Mouse (Mus musculus) lung, postnatal 0 days (tissue): ENCODE measurements around the gene Mctp2. TPM values are rescaled to one million over a fixed set of nuclear protein-coding genes. Genes with fewer than 3 reads are reported as not detected.

Experiments used
- ATAC-seq: fragments of 200-750 bp; cut with Nextera tagmentation; 2 replicates; pipeline ENCODE4 v1.8.0; 2017; ENCODE audit warnings: moderate library complexity
- DNase-seq: peaks from one replicate; pipeline ENCODE4 v3.0.0-alpha.2; 2016; ENCODE audit warnings: low spot score
- H3K27ac ChIP-seq: fragments of 300-500 bp; sonication (generic); 2 replicates; pipeline ENCODE4 v1.5.1; 2014; ENCODE audit warnings: antibody characterized with exemption, mild to moderate bottlenecking, low read length, mixed read lengths
- H3K27me3 ChIP-seq: fragments of 300-500 bp; sonication (generic); replicated peaks from 2 replicates; pipeline ENCODE4 v1.6.1; 2014; ENCODE audit warnings: low read length, mixed read lengths; ENCODE audit not compliant: insufficient read depth
- H3K36me3 ChIP-seq: fragments of 300-500 bp; sonication (generic); 2 replicates; pipeline ENCODE4 v1.6.1; 2014; ENCODE audit warnings: low read length, mixed read lengths; ENCODE audit not compliant: insufficient read depth
- H3K4me1 ChIP-seq: fragments of 300-500 bp; sonication (generic); 2 replicates; pipeline ENCODE4 v1.6.1; 2014; ENCODE audit warnings: antibody characterized with exemption, low read depth, low read length, mixed read lengths; ENCODE audit not compliant: insufficient read depth
- H3K4me2 ChIP-seq: fragments of 300-500 bp; sonication (generic); replicated peaks from 2 replicates; pipeline ENCODE4 v1.6.1; 2014; ENCODE audit warnings: low read depth, mild to moderate bottlenecking, low read length, moderate library complexity, mixed read lengths
- H3K4me3 ChIP-seq: fragments of 300-500 bp; sonication (generic); 2 replicates; pipeline ENCODE4 v1.5.1; 2014; ENCODE audit warnings: low read depth, low read length
- H3K9ac ChIP-seq: fragments of 300-500 bp; sonication (generic); replicated peaks from 2 replicates; pipeline ENCODE4 v1.6.1; 2014; ENCODE audit warnings: low read depth, mild to moderate bottlenecking
- H3K9me3 ChIP-seq: fragments of 300-500 bp; sonication (generic); 2 replicates; pipeline ENCODE4 v1.6.1; 2016; ENCODE audit warnings: low read length, mixed read lengths
- CTCF ChIP-seq: IDR thresholded peaks from 2 replicates; pipeline ENCODE4 v1.5.1; 2016; ENCODE audit warnings: antibody characterized with exemption, mild to moderate bottlenecking
- EP300 ChIP-seq: IDR thresholded peaks from 2 replicates; pipeline ENCODE4 v1.6.1; 2016; ENCODE audit warnings: antibody characterized with exemption, mild to moderate bottlenecking, control low read depth
- WGBS: fragments of 180-500 bp; shearing (Covaris S2); extraction: QIAGEN DNeasy Blood & Tissue Kit; methylation state at CpG from one replicate; pipeline ENCODE4 v1.1.7; 2014; 5-methylcytosine and 5-hydroxymethylcytosine counted together
- polyA plus RNA-seq: library from polyadenylated mRNA; unstranded; fragments of >200 nt; fragmentation: Nextera tagmentation; extraction: Ambion mirVana; gene quantifications from 2 replicates; pipeline ENCODE4 v1.2.1, GENCODE M21; 2015

Gene Mctp2
- polyA plus RNA-seq, 1 experiment from 2014 or later: 3.2 TPM

- 55% methylated on average over 5 of the region's 5 CpGs for WGBS
- no peak for DNase-seq
- TF ChIP-seq CTCF (no peak), EP300 (no peak)
Observed at GRCm38 (mm10) chr7:72210201-72210600, 96.2 kb downstream of the Mctp2 start.

GRCm38 (mm10) chr7:72209296-72209695, 97.1 kb downstream of the Mctp2 start:
- Histone ChIP-seq H3K27ac (no peak overlapping the region), H3K27me3 (no peaks in the 10 kb centered on the region), H3K36me3 (no peaks in the 10 kb centered on the region), H3K4me3 (no peak overlapping the region), H3K9ac (no peak overlapping the region), H3K4me1 (no peaks in the 10 kb centered on the region), H3K4me2 (no peak overlapping the region), H3K9me3 (no peaks in the 10 kb centered on the region)
- DNase-seq (no peak), ATAC-seq (no peak)
- WGBS: 73% methylated on average over 5 of the region's 5 CpGs
- no peak for TF ChIP-seq EP300
- no peak for TF ChIP-seq CTCF

More at GRCm38 (mm10) chr7:72210201-72210600, 96.2 kb downstream of the Mctp2 start:
- Histone ChIP-seq H3K4me1 (no peaks in the 10 kb centered on the region), H3K36me3 (no peaks in the 10 kb centered on the region), H3K27ac (no peak overlapping the region), H3K27me3 (no peaks in the 10 kb centered on the region), H3K9me3 (no peaks in the 10 kb centered on the region), H3K4me3 (no peak overlapping the region), H3K4me2 (no peak overlapping the region), H3K9ac (no peak overlapping the region)
- no peak for ATAC-seq

GRCm38 (mm10) chr7:72206841-72207240, 99.6 kb downstream of the Mctp2 start:
- Histone ChIP-seq H3K27me3 (no peaks in the 10 kb centered on the region), H3K27ac (no peak overlapping the region), H3K9ac (no peak overlapping the region), H3K36me3 (no peaks in the 10 kb centered on the region), H3K9me3 (no peaks in the 10 kb centered on the region), H3K4me2 (no peak overlapping the region), H3K4me1 (no peaks in the 10 kb centered on the region), H3K4me3 (no peak overlapping the region)
- TF ChIP-seq EP300 (no peak), CTCF (no peak)
- DNase-seq (no peak), ATAC-seq (no peak)
- WGBS: 46% methylated on average over 6 of the region's 6 CpGs

GRCm38 (mm10) chr7:72195709-72196108, 110.7 kb downstream of the Mctp2 start:
- no peak overlapping the region for H3K9ac ChIP-seq
- H3K4me3 ChIP-seq: no peak overlapping the region
- no peaks in the 10 kb centered on the region for H3K4me1 ChIP-seq
- no peaks in the 10 kb centered on the region for H3K36me3 ChIP-seq
- no peak for ATAC-seq
- TF ChIP-seq CTCF (no peak), EP300 (no peak)
- H3K27me3 ChIP-seq: no peaks in the 10 kb centered on the region
- no peaks in the 10 kb centered on the region for H3K9me3 ChIP-seq
- no peak overlapping the region for H3K27ac ChIP-seq
- H3K4me2 ChIP-seq: no peak overlapping the region
- DNase-seq: no peak
- WGBS: 89% methylated on average over 1 of the region's 1 CpGs

GRCm38 (mm10) chr7:72193304-72193703, 113.1 kb downstream of the Mctp2 start:
- H3K4me3 ChIP-seq: no peak overlapping the region
- H3K9me3 ChIP-seq: no peaks in the 10 kb centered on the region
- DNase-seq (peak; percentile 40), ATAC-seq (no peak)
- no peak overlapping the region for H3K4me2 ChIP-seq
- no peaks in the 10 kb centered on the region for H3K4me1 ChIP-seq
- TF ChIP-seq CTCF (peak; percentile 64), EP300 (no peak)
- no peak overlapping the region for H3K9ac ChIP-seq
- 66% methylated on average over 1 of the region's 1 CpGs for WGBS
- no peak overlapping the region for H3K27ac ChIP-seq
- H3K36me3 ChIP-seq: no peaks in the 10 kb centered on the region
- no peaks in the 10 kb centered on the region for H3K27me3 ChIP-seq

GRCm38 (mm10) chr7:72181651-72182050, 124.8 kb downstream of the Mctp2 start:
- no peak for DNase-seq
- no peak overlapping the region for H3K4me2 ChIP-seq
- no peaks in the 10 kb centered on the region for H3K27me3 ChIP-seq
- no peaks in the 10 kb centered on the region for H3K36me3 ChIP-seq
- no peaks in the 10 kb centered on the region for H3K4me1 ChIP-seq
- no peak for ATAC-seq
- H3K9ac ChIP-seq: no peak overlapping the region
- H3K4me3 ChIP-seq: no peak overlapping the region
- TF ChIP-seq CTCF (no peak), EP300 (no peak)
- WGBS: 41% methylated on average over 5 of the region's 5 CpGs
- no peak overlapping the region for H3K27ac ChIP-seq
- H3K9me3 ChIP-seq: no peaks in the 10 kb centered on the region

- H3K4me3 ChIP-seq: no peak overlapping the region
- no peaks in the 10 kb centered on the region for H3K4me1 ChIP-seq
- H3K36me3 ChIP-seq: no peaks in the 10 kb centered on the region
- ATAC-seq (no peak), DNase-seq (no peak)
- H3K9me3 ChIP-seq: no peaks in the 10 kb centered on the region
- 53% methylated on average over 2 of the region's 2 CpGs for WGBS
- H3K27ac ChIP-seq: no peak overlapping the region
- no peak overlapping the region for H3K4me2 ChIP-seq
- TF ChIP-seq CTCF (no peak), EP300 (no peak)
- H3K27me3 ChIP-seq: no peaks in the 10 kb centered on the region
- H3K9ac ChIP-seq: no peak overlapping the region
Observed at GRCm38 (mm10) chr7:72169320-72169719, 137.1 kb downstream of the Mctp2 start.
